Mouse (Mus musculus) subcutaneous adipose tissue, adult 2 months (tissue): ENCODE results near the gene Vmn1r193. TPM values are rescaled to one million over a fixed set of nuclear protein-coding genes. Genes with fewer than 3 reads are reported as not detected.

Experiments used
- polyA plus RNA-seq: library from polyadenylated mRNA; depleted of rRNA; stranded (reverse); fragments of >200 nt; gene quantifications from 2 replicates; pipeline ENCODE4 v1.2.3, GENCODE M21; 2012; ENCODE audit warnings: low replicate concordance; rRNA removed

Gene Vmn1r193
- polyA plus RNA-seq = not detected in 2 replicates

DNA sequence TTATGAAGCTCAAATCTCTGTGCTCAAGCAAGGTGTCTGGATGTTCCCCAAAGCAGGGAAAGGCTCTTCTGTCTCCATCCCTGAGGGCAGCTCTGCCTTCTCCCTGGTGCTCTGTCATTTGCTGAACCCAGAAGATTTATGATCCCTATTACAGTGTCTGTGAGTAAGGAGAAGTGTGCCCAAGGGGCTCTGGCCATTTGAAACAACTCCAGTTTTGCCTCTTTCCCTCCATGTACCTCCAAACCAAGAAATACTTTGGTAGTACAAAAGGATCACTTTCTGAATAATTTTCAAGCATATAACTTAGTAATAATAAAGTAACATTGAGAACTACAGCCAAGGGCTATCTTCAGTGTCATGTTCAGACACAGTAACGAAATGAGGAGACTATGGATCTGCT, at the start of gene Vmn1r193:
Vmn1r193 (minus strand) TSS at position 101 of the 400 bp plus-strand sequence.

DNA sequence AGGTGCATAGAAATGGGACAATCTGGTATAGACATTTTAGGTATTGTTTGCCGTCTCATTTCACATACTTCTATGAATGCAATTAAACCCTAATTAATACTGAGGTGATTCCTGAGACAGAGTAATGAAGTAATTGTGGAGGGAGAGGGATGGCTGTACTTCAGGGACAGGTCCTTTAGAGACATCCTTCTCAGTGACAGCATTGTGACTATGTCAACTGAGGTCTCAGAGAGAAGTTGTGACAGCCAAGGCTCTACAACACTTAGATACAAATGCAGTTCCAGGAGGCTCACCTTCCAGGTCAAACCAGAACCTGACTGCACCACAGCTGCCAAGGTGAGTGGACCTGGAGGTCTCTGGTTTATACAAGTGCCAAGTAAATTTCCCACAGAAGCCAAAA, 47.3 kb upstream of the Vmn1r193 start, which contains the start of gene Vmn1r195:
Vmn1r195 (plus strand) TSS at position 301 of the 400 bp plus-strand sequence.

DNA sequence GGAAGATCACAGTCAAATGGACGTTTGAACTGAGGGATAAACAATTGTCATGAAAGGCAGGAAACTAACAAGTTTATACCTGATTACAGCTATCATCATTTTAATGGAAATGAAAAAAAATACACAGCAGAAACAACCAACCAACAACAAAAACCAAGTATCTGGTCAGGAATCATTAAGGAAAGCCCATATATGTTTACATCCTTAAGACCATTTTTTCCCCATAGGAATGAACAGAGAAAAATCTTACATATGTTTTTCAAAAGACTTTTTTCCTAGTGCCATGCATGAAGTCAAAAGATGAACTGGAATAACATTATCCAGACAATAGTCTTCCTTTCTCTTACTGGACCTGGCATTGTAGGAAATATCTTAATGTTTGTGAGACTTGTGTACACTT, 21.0 kb upstream of the Vmn1r193 start, which contains the start of gene Vmn1r194:
Vmn1r194 (plus strand) TSS at position 301 of the 400 bp plus-strand sequence.

DNA sequence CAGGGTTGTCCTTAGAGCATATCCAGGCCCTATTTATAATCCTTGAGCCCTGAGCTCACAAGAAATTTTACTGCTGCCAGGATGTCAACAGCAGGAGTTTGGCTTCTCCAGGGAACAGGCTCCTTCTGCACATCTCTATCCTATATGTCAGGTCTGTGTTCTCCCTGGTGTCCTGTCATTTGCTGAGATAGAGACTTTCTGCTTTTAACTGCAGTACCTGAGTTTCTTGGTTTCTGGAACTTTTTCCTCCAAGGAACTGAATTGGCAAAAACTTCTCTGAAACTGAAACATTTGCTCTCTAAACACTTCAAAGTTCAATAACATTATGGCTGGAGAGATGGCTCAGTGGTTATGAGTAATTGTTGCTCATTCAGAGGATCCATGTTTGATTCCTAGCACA, 31.9 kb downstream of the Vmn1r193 start, which contains the start of gene Vmn1r192:
Vmn1r192 (minus strand) TSS at position 101 of the 400 bp plus-strand sequence.

DNA sequence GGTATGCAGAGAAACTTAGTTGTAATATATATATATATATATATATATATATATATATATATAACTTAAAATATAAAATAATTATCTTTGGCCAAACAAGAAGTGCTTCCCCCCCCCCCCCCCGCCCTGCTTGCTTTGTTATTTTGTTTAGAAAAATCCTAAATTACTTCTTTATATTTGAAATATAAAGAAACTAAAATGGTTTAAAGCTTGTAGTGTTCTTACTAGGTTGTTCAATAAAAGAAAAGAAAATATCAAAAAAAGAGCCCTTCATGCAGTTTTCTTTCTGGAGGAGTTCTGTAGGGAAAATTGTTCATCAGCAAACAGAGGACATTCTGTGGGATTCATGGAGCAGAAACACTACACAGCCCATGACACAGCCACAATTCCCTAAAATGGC, 39.1 kb downstream of the Vmn1r193 start, which contains the start of gene Vmn1r191:
Vmn1r191 (minus strand) TSS at position 101 of the 400 bp plus-strand sequence.

Other genes with a start within 250 kb of the Vmn1r193 start
- not detected in 2 replicates for gene Pom121l2, start 242.0 kb downstream of the Vmn1r193 start, polyA plus RNA-seq
- 1.0 TPM in 1 of 2 replicates, not detected in the other for gene Prss16, start 213.4 kb downstream of the Vmn1r193 start, polyA plus RNA-seq
- gene Hist1h2ah, start 187.6 kb downstream of the Vmn1r193 start, polyA plus RNA-seq = 0.80 and 14.4 TPM in 2 replicates
- gene Hist1h2bk, start 187.3 kb downstream of the Vmn1r193 start, polyA plus RNA-seq = 2.3 and 12.2 TPM in 2 replicates
- 11.9 and 12.9 TPM in 2 replicates for gene Hist1h4i, start 181.8 kb downstream of the Vmn1r193 start, polyA plus RNA-seq
- gene Hist1h2ag, start 180.2 kb downstream of the Vmn1r193 start, polyA plus RNA-seq = 3.7 TPM in 1 of 2 replicates, not detected in the other
- 4.6 and 8.5 TPM in 2 replicates for gene Hist1h2bj, start 179.9 kb downstream of the Vmn1r193 start, polyA plus RNA-seq
- gene Vmn1r188, start 138.7 kb downstream of the Vmn1r193 start, polyA plus RNA-seq = not detected in 2 replicates
- not detected in 2 replicates for gene Vmn1r189, start 117.3 kb downstream of the Vmn1r193 start, polyA plus RNA-seq
- gene Vmn1r191, start 39.2 kb downstream of the Vmn1r193 start, polyA plus RNA-seq = not detected in 2 replicates
- not detected in 2 replicates for gene Vmn1r192, start 32.0 kb downstream of the Vmn1r193 start, polyA plus RNA-seq
- gene Vmn1r194, start 21.1 kb upstream of the Vmn1r193 start, polyA plus RNA-seq = not detected in 2 replicates
- gene Vmn1r195, start 47.4 kb upstream of the Vmn1r193 start, polyA plus RNA-seq = not detected in 2 replicates
- not detected in 2 replicates for gene Vmn1r196, start 66.8 kb upstream of the Vmn1r193 start, polyA plus RNA-seq
- not detected in 2 replicates for gene Vmn1r197, start 101.4 kb upstream of the Vmn1r193 start, polyA plus RNA-seq
- gene Vmn1r198, start 127.2 kb upstream of the Vmn1r193 start, polyA plus RNA-seq = not detected in 2 replicates
- gene Vmn1r199, start 156.7 kb upstream of the Vmn1r193 start, polyA plus RNA-seq = not detected in 2 replicates
- gene Vmn1r200, start 167.2 kb upstream of the Vmn1r193 start, polyA plus RNA-seq = not detected in 2 replicates
- not detected in 2 replicates for gene Vmn1r201, start 248.8 kb upstream of the Vmn1r193 start, polyA plus RNA-seq